Mouse (Mus musculus) liver, embryonic 12.5 days (tissue): ENCODE measurements around the gene Brix1. TPM values are rescaled to one million over a fixed set of nuclear protein-coding genes. Genes with fewer than 3 reads are reported as not detected.
"Not testable (repeated sequence)": the region's sequence is repeated elsewhere in the genome, so short reads cannot be mapped to it uniquely, and the experiment has no call there.

Experiments used
- ATAC-seq: fragments of 200-750 bp; cut with Nextera tagmentation; 2 replicates; pipeline ENCODE4 v1.8.0; 2017; ENCODE audit warnings: moderate number of reproducible peaks, mild to moderate bottlenecking, moderate library complexity
- H3K27ac ChIP-seq: fragments of 300-500 bp; sonication (generic); 2 replicates; pipeline ENCODE4 v1.5.1; 2016; ENCODE audit warnings: mild to moderate bottlenecking
- H3K27me3 ChIP-seq: fragments of 300-500 bp; sonication (generic); replicated peaks from 2 replicates; pipeline ENCODE4 v1.6.1; 2016; ENCODE audit warnings: mild to moderate bottlenecking, moderate library complexity
- H3K36me3 ChIP-seq: fragments of 300-500 bp; sonication (generic); 2 replicates; pipeline ENCODE4 v1.6.1; 2016; ENCODE audit warnings: mild to moderate bottlenecking, moderate library complexity
- H3K4me1 ChIP-seq: fragments of 300-500 bp; sonication (generic); 2 replicates; pipeline ENCODE4 v1.6.1; 2016
- H3K4me2 ChIP-seq: fragments of 300-500 bp; sonication (generic); 2 replicates; pipeline ENCODE4 v1.6.1; 2016; ENCODE audit warnings: mild to moderate bottlenecking, moderate library complexity
- H3K4me3 ChIP-seq: fragments of 300-500 bp; sonication (generic); 2 replicates; pipeline ENCODE4 v1.5.1; 2016; ENCODE audit warnings: mild to moderate bottlenecking, moderate library complexity
- H3K9ac ChIP-seq: fragments of 300-500 bp; sonication (generic); 2 replicates; pipeline ENCODE4 v1.6.1; 2016; ENCODE audit warnings: mild to moderate bottlenecking, moderate library complexity
- H3K9me3 ChIP-seq: fragments of 300-500 bp; sonication (generic); replicated peaks from 2 replicates; pipeline ENCODE4 v1.6.1; 2016; ENCODE audit warnings: mild to moderate bottlenecking, moderate library complexity
- WGBS: fragments of 180-500 bp; shearing (Covaris S2); methylation state at CpG from one replicate; pipeline ENCODE4 v1.1.7; 2016; ENCODE audit not compliant: insufficient replicate concordance; 5-methylcytosine and 5-hydroxymethylcytosine counted together
- polyA plus RNA-seq: library from polyadenylated mRNA; unstranded; fragments of >200 nt; fragmentation: Nextera tagmentation; extraction: Ambion mirVana; gene quantifications from 2 replicates; pipeline ENCODE4 v1.2.1, GENCODE M21; 2016

Brix1 gene
- polyA plus RNA-seq, result 111 and 112 TPM in 2 replicates

DNA sequence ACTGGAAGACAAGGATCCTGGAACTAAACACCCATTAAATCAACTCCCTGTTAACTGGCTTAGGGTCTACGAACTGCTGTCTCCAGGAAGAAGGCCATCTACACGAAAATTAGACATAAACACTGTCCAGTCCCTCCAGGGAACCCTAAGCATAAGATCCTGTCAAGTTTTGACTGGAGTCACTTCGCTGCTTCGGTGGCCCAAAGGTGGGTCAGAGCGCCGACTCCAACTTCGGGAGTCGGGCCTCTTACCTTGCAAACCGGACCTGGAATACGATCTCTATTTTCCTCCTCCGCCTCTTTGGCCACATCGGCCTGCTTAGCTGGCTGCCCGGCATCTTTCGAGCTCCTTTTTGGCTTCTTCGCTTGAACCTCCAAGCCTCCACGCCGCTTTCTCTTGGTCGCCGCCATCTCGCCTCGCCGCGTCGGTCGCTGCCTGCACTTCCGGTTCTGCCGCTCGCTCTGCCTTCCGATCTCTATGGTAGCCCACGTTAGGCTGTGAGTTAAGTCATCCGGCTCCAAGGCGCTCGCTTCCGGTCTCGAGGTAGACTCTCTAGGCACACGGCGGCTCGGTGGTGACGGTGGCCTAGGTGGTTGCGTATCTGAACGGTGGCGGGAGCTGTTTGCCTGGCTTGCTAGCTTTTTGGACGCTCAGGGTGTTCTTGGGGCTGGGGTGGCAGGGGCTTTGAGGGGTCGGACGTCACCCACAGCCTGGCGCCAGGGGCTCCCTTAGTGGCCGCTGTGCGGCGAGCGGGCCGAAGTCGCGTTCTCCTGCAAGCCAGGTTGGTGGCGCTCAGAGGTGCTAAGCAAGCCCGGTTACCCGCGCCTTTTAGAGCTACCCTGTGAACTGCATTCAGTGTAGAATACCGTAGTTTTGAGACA lies at the start of gene Brix1, which contains the start of gene Rad1:
Gene Brix1, minus strand, starts transcription at position 464 of the 881 bp plus-strand sequence.
Gene Rad1, plus strand, starts transcription at position 535 of the 881 bp plus-strand sequence.
- Histone ChIP-seq H3K9me3 (no peaks in the 10 kb centered on the region), H3K36me3 (peaks cover 52% of the 10 kb centered on the region), H3K4me3 (peak within 1 kb of the TSS; percentile 88), H3K9ac (peak within 1 kb of the TSS; percentile 90), H3K27ac (peak within 1 kb of the TSS; percentile 78), H3K4me2 (peak within 1 kb of the TSS; percentile 82), H3K4me1 (peaks cover 25% of the 10 kb centered on the region), H3K27me3 (no peaks in the 10 kb centered on the region)
- ATAC-seq, result peak; percentile 99
- WGBS, result under 1% methylated on average over 58 of the region's 58 CpGs

DNA sequence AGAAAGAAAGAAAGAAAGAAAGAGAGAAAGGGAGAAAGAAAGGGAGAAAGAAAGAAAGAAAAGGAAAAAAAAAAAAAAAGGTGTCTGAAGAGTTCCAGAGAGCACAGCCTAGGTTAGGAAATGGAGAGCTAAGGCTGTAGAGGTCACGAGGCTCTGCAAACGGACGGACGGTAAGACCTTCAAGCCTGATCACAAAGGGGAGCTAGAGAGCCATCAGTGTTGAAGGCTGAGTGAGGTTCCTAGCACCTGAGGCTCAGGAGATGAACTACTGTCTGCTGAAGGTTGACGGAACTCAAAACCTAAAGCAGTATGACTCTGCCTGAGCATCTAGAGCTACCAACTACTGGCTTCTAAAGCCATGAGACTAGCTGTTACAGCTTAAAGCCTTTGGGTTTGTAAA lies 48.8 kb upstream of the Brix1 start:
- H3K27me3 ChIP-seq, result no peaks in the 10 kb centered on the region
- WGBS, result 63% methylated on average over 5 of the region's 5 CpGs
- no peak overlapping the region for H3K4me3 ChIP-seq
- no peak overlapping the region for H3K4me2 ChIP-seq
- H3K4me1 ChIP-seq, result peaks cover 7% of the 10 kb centered on the region; the same call in 1 of the 2 replicates
- H3K9ac ChIP-seq, result no peak overlapping the region
- no peaks in the 10 kb centered on the region for H3K9me3 ChIP-seq
- no peaks in the 10 kb centered on the region for H3K36me3 ChIP-seq
- ATAC-seq, result no peak
- H3K27ac ChIP-seq, result no peak overlapping the region

DNA sequence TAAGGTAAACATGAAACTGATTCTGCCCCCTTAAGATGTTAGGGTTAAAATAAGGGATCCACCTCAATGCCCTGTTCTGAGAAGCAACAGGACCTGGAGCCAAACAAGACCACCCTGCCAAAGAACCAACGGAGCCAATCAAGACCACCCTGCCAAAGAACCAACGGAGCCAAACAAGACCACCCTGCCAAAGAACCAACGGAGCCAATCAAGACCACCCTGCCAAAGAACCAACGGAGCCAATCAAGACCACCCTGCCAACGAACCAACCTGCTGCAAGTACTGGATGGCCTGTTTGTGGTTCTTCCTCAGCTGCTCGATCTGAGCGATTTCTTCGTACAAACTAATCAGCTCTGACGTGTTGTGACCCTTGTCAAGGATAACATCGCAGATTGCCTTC lies 47.6 kb upstream of the Brix1 start:
- H3K9ac ChIP-seq, H3K4me3 ChIP-seq, H3K4me1 ChIP-seq, H3K27ac ChIP-seq, H3K4me2 ChIP-seq, H3K36me3 ChIP-seq, H3K27me3 ChIP-seq, ATAC-seq, H3K9me3 ChIP-seq: not testable (repeated sequence)
- 77% methylated on average over 10 of the region's 10 CpGs for WGBS

DNA sequence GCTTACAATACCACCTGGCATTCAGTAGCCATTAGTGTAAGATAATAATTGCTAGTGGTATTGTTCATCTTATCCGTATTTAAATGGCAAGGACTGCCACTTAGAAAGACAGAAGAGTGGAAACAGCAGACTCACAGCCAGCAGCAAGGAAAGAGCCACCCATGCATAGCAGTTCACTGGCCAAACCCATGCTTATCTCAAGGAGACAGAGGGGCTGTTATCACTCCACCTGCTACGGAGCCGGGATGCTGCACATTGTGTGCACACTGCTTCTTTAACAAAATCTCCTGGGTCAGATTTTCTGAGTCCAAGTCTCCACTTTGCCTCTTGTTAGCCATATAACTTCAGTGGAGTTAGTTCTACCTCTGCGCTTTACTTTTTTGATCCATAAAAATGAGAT lies 45.6 kb upstream of the Brix1 start:
- no peak overlapping the region for H3K4me2 ChIP-seq
- H3K9me3 ChIP-seq, result no peaks in the 10 kb centered on the region
- no peaks in the 10 kb centered on the region for H3K36me3 ChIP-seq
- no peak overlapping the region for H3K4me3 ChIP-seq
- 35% methylated on average over 4 of the region's 4 CpGs for WGBS
- no peak overlapping the region for H3K27ac ChIP-seq
- no peaks in the 10 kb centered on the region for H3K27me3 ChIP-seq
- H3K4me1 ChIP-seq, result peaks cover 7% of the 10 kb centered on the region; the same call in 1 of the 2 replicates
- peak; percentile 72; the same call in 1 of the 2 replicates for ATAC-seq
- no peak overlapping the region for H3K9ac ChIP-seq

DNA sequence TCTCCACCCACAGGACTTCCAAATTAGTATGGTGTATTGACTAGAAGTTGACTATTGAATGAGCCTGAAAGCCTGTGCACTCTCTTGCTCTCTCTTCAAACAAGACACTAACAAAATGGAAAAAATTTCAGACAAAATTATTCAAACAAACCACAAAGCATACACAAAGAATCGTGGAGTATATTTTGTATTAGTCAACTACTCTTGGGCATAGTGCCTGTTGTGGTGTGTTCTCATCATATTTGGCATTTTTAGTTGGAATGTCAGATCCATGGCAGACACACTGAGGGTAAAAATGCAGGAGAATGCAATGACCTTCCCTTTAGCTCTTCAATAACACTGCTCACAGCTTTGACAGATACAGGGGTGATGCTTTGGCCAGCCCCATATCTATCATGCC lies 40.1 kb upstream of the Brix1 start:
- Histone ChIP-seq H3K27ac (no peak overlapping the region), H3K4me2 (no peak overlapping the region), H3K27me3 (no peaks in the 10 kb centered on the region), H3K9me3 (no peaks in the 10 kb centered on the region), H3K4me3 (no peak overlapping the region), H3K4me1 (peaks cover 1% of the 10 kb centered on the region; the same call in 1 of the 2 replicates), H3K36me3 (no peaks in the 10 kb centered on the region), H3K9ac (no peak overlapping the region)
- 58% methylated on average over 1 of the region's 1 CpGs for WGBS
- ATAC-seq, result no peak

DNA sequence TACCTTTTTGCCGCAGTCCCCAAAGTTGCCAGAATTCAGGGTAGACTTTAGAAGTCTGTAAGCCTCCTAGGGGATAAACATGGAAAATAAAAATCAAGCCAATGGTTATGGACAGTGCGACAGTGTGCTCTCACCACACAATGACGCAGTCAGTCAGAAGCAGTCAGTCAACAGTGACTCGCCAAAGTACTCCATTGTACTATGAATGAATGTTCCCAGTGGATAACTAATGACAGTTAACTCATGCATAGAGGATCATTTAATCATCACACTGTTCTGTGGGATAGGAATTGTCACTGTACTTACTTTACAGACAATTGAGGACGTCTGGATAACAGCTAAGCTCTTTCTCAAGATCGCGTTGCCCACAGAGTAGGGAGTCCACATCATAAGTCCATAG lies 29.4 kb upstream of the Brix1 start:
- Histone ChIP-seq H3K4me1 (no peaks in the 10 kb centered on the region), H3K36me3 (no peaks in the 10 kb centered on the region), H3K27me3 (no peaks in the 10 kb centered on the region), H3K27ac (no peak overlapping the region), H3K9me3 (no peaks in the 10 kb centered on the region), H3K9ac (no peak overlapping the region), H3K4me3 (no peak overlapping the region), H3K4me2 (no peak overlapping the region)
- WGBS, result 75% methylated on average over 7 of the region's 7 CpGs
- no peak for ATAC-seq

DNA sequence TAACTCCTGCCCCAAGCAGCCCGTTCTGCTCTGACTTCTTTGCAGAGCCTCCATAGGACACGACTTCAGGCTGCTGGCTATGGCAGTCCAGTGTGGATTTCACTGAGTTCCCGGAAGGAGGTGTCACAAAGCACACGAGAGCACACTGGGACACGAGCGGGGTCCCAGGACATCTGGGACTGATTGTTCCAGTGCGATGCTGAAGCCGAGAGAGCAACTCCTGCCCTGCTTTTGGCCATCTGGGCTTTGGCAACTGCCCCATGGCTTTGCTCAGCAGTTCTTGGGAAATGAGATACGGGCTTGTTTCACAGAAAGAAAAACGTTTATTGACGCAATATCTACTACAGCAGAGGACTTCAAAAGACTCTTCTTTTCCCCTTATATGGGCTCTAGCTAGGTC lies 20.4 kb upstream of the Brix1 start:
- no peaks in the 10 kb centered on the region for H3K27me3 ChIP-seq
- no peaks in the 10 kb centered on the region for H3K36me3 ChIP-seq
- no peak overlapping the region for H3K9ac ChIP-seq
- no peak for ATAC-seq
- no peaks in the 10 kb centered on the region for H3K4me1 ChIP-seq
- 68% methylated on average over 11 of the region's 11 CpGs for WGBS
- no peak overlapping the region for H3K27ac ChIP-seq
- H3K4me3 ChIP-seq, result no peak overlapping the region
- no peaks in the 10 kb centered on the region for H3K9me3 ChIP-seq
- H3K4me2 ChIP-seq, result no peak overlapping the region

DNA sequence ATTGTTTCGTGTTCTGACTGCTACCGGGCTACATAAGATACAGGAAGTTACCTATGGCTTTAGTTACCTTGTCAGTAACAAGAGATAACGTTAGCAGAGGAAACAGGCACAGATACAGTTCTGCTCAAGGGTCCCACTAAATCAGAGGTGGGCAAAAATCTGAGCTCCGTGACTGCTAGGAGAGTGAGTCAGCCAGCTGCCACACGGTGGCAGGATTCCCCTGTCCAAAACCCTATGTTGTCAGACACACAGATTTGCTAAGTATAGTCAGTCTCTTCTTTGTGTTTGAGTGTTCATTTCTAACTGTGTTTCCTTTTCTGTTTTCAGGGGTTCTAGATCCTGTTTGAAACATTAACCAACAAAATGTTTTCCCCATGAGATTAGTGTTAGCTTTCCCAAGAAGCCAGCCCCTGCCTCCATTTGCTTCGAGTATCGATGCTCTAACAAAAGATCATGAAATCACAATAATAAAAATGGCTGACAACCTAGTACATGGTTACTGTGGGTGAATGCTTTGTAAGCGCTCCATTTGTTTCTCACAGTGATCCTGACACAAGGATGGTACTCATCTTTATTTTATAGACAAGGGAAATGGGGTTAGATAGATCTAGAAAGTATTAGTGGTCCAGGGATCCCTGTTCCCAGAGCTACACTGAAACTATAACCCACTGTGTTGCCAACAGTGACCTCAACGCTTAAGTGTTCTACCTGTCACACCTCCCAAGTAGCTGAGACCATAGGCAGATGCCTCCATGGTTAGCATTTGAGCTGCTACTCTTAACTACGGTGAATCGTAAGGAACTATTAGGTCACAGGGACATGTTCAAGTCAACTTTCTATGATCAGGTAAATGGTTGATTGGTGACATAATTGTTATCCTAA lies 15.3 kb upstream of the Brix1 start:
- WGBS, result 49% methylated on average over 11 of the region's 11 CpGs
- no peak for ATAC-seq
- H3K9me3 ChIP-seq, result no peaks in the 10 kb centered on the region
- no peak overlapping the region for H3K4me2 ChIP-seq
- no peaks in the 10 kb centered on the region for H3K4me1 ChIP-seq
- H3K9ac ChIP-seq, result no peak overlapping the region
- H3K27ac ChIP-seq, result no peak overlapping the region
- H3K4me3 ChIP-seq, result no peak overlapping the region
- H3K36me3 ChIP-seq, result peaks cover 4% of the 10 kb centered on the region
- H3K27me3 ChIP-seq, result no peaks in the 10 kb centered on the region

DNA sequence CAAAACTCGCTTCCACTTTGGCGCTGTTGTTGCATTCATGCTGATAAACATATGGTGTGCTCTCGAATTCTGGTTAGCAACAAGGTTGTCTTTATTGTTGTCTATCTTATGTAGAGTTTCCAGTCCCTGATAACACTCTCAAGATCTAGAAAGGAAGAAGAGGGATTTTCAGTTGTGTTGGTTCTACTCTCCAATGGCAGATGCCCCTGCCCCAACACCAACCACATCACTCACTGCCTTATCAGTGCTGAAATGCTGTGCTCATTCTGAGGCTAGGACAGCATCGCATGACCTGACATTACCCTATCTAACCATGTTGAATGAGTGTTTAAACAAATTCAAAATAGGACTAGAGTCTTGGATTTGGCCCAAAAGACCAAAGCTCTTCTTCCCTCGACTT lies 14.3 kb upstream of the Brix1 start:
- Histone ChIP-seq H3K27ac (no peak overlapping the region), H3K4me2 (no peak overlapping the region), H3K36me3 (peaks cover 10% of the 10 kb centered on the region), H3K4me3 (no peak overlapping the region), H3K27me3 (no peaks in the 10 kb centered on the region), H3K9ac (no peak overlapping the region), H3K4me1 (no peaks in the 10 kb centered on the region), H3K9me3 (no peaks in the 10 kb centered on the region)
- ATAC-seq, result no peak
- 56% methylated on average over 5 of the region's 5 CpGs for WGBS

DNA sequence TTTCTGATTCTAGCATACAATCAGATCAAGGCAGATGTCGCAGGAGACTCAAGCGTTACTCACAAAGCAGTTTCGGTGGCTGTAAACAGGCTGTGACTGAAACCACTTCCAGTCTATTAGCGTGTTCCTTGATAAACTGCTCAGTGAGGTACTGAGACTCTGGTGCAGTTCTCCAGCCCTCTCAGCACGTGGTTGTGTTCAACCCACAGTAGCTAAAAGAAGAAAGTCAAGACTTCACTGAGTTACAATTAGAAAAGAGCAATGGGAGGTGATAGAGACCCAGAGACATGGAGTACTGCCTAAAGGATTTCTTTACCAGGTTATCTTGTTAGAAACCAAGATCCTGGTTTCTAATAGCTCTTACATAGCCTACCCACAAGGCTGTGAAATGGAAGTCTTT lies 13.8 kb upstream of the Brix1 start:
- Histone ChIP-seq H3K36me3 (peaks cover 14% of the 10 kb centered on the region), H3K4me2 (no peak overlapping the region), H3K9ac (no peak overlapping the region), H3K4me3 (no peak overlapping the region), H3K9me3 (no peaks in the 10 kb centered on the region), H3K27ac (no peak overlapping the region), H3K27me3 (no peaks in the 10 kb centered on the region), H3K4me1 (no peaks in the 10 kb centered on the region)
- 60% methylated on average over 5 of the region's 5 CpGs for WGBS
- ATAC-seq, result no peak

DNA sequence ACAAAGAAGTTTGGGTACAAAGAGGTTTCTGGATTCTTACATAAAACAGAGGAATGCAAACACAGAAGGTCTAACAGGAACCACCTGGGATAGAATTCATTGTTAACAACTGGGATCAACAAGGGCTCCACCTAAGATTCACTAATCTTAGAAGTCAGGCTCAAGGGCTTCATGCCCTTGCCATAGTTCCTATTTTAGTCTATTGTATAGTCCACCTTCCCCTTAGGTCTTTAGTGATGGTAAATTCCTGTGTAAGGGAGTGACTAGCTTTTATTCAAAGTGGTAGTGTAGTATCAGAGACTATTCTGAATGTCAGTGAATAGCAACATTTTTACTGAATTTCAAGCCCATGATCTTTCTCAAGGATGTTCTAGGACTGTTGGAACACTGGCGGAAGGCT lies 10.9 kb upstream of the Brix1 start:
- not testable (repeated sequence) for H3K9ac ChIP-seq, H3K27ac ChIP-seq, H3K27me3 ChIP-seq, H3K4me3 ChIP-seq, H3K4me2 ChIP-seq, ATAC-seq, H3K9me3 ChIP-seq, H3K4me1 ChIP-seq
- peaks cover 42% of the 10 kb centered on the region for H3K36me3 ChIP-seq
- 80% methylated on average over 1 of the region's 1 CpGs for WGBS

DNA sequence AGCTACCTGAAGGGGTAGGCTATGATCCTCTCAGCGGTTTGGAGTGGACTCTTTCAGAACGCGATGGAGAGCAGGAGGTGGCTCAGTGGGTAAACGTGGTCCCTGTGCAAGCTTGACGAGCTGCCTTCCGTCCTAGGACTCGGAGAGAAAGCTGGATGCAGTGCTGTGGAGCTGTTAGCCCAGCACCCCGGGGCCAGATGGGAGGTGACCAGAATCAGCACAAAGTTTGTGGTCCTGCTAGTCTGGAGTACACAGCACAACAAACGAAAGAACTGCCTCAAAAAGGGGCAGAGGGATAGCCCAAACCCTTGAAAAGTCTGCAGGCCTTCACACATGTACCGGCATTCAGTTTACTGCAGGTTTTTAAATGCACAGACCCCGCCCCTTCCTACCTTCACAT lies 10.2 kb upstream of the Brix1 start:
- Histone ChIP-seq H3K27me3 (no peaks in the 10 kb centered on the region), H3K4me3 (no peak overlapping the region), H3K4me2 (no peak overlapping the region), H3K4me1 (no peaks in the 10 kb centered on the region), H3K27ac (no peak overlapping the region), H3K9me3 (no peaks in the 10 kb centered on the region), H3K9ac (no peak overlapping the region), H3K36me3 (peaks cover 48% of the 10 kb centered on the region)
- ATAC-seq, result no peak
- 92% methylated on average over 11 of the region's 11 CpGs for WGBS
